Mouse (Mus musculus): ENCODE results near the gene Sucla2.

DNA sequence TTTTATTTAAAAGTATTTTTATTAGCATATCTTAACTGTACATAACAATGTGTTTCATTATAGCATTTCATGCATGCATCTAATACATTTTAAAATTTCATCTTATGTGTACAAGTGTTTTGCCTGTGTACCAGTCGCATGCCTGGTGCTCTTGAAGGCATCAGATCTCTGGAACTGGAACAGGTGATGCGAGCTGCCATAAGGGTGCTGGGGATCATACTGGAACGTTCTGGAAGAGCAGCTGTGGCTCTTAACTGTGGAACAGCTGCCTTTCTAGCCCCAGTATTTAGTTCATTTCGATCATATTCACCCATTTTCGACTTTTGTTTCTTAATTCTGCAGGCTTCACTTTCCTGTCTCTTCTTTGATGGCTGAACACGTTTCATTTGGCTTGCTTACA is 26.0 kb downstream of the Sucla2 start:
- TF ChIP-seq POLR2A (IDR thresholded peaks at IDR 0.05; ENCODE audit: control insufficient read depth, extremely low read depth, insufficient read depth, low read length, poor library complexity) = no peak
- TF ChIP-seq CTCF (IDR thresholded peaks at IDR 0.05; ENCODE audit: borderline replicate concordance, control insufficient read depth, extremely low read depth, insufficient read depth, low read length, poor library complexity) = no peak
